Mouse (Mus musculus) urinary bladder, adult 18-20 months (tissue): ENCODE measurements around the gene Radil.

Source experiments
- DNase-seq, 2 experiments: peaks; one replicate each; pipeline ENCODE4 v3.0.0; 2022; ENCODE audit warnings: low spot score in 2 of 2, mixed read lengths in 2 of 2

The Radil gene

DNA sequence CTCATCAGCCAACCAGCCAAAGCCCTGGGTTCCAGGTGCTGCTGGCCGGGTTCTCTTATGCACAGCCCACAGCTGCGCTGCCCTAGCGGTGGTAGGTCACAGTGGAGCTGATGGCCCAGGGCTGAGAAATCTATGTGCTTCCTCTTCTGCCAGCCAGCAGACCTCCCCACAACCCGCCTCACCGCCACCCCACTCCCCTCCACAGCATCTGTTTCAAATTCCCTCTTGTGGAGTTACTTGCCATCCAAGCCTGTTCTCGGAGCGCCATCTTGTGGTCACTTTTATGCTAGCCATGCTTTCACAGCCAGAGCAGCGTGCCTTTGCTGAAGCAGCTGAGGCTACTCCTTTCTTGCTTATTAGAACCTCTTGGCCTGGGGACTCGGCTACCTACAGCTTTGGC lies 102.8 kb downstream of the Radil start:
- peak; percentile 69 to 78 for DNase-seq

DNA sequence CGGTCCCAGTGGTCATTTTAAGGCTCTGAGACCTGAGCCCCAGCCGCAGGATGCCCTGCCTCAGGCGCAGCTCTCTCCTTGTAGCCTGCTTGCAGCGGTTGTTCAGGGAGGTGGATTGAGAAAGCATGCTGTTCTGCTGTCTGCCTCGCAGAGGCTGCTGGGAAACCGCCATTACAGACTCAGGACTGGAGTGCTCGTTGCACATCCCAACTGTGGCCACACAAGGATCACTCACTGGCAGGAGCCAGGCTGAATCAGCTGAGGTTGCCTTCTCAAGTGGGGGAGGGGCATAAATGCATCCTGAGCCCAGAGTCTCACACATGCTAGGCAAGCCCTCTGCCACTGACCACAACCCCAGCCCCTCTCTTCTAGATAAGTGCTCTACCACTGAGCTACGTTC lies 105.2 kb downstream of the Radil start:
- DNase-seq: no peak

GRCm38 (mm10) chr5:142444791-142445531 lies 105.9 kb downstream of the Radil start:
- DNase-seq: peak in 1 of 2 experiments; percentile 34

DNA sequence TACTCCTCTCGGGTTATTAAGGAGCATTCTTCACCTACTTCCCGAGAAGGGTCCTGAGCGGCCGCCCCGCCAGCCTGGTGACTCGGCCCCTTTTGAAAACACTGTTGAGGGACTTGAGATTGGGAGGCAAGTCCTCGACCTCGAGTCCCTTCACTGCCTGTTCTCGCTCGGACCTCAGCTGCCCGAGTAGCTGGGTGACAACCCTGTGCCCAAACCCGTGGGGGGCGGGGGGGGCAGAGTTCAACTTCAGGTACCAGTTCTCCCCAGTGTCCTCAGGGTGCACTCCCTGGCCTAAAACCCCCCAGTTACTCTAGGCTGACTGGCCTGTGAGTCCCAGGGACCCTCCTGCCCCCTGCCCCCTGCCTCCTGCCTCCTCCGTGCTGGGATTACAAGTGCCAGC lies 106.9 kb downstream of the Radil start:
- no peak for DNase-seq

DNA sequence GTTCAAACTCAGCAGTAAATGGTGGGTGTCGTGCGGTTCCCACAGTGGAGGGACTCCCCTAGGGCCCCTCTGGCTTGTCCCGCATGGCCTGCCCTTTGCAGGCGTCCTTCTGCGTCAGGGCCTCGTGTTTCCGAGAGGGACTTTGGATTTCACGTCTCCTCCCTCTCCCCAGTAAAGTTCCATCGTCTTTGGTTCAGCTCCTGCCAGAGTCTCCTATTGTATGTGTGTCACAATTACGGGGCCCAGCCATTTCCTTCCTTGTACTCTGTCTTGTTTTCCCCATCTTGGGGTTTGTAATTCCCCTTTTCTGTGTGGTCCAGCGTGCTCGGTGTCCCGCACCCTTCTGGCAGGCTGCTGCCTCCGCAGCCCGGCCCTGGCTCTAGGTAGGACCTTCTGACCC lies 107.4 kb downstream of the Radil start:
- no peak for DNase-seq

GRCm38 (mm10) chr5:142442045-142442440 lies 108.9 kb downstream of the Radil start:
- DNase-seq: no peak

GRCm38 (mm10) chr5:142441332-142442044 lies 109.4 kb downstream of the Radil start:
- DNase-seq: no peak

DNA sequence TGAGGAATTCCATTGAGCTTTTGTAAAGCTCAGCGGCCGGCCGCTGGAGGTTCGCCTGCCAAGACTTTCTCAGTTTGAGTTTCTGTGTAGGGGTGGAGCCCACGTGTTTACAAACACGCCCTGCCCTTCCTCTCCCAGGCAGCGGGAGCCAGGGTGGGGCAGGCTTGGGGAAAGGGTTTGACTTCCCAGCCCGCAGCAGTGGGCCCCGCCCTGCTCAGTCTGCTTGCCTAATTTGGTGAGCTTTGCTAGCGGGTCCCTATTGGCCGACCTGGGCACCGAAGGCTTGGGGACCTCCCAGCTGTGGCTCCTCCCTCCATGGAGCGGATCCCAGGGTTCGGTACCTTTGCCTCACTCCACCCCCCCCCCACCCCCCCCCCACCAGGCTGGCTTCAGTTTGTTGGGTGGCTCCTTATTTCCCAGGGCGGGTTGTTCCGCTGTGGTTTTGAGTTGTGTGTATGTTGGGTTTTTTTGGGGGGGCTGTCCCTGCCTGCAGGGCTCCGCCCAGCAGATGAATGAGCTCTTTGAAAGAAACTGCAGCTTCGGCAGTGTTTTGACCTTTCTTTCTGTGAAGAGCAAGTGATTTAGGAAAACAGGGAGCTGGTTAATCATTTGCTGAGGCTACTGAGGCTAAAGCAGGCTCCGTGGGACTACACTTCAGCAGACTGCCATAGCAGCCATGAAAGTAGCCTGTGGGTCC lies 110.3 kb downstream of the Radil start:
- DNase-seq: peak; percentile 81 to 96

DNA sequence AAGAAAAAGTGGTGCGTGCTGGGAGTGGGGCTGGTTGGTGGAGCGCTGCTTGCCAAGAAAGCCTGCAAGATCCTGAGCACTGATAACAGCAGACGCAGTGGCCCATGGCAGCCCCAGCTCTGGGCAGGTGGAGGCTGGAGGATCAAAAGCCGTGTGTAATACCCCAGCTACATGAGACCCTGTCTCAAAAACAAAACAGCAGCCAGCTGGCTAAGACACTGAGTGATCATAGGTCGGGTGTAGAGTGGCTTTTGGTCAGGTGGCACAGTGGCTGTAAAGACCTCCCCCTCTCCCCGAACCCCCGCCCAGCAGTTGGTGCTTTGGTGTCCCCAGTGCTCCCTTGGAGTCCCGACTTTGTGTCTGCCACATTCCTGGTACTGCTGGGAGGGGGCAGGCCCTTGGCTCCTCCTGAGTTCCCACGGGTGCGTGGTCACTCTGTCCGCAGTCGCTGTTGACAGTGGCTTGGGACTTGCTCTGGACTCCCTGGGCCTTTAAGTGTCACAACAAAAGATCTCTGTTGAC lies 110.9 kb downstream of the Radil start:
- DNase-seq: peak in 1 of 2 experiments; percentile 45

DNA sequence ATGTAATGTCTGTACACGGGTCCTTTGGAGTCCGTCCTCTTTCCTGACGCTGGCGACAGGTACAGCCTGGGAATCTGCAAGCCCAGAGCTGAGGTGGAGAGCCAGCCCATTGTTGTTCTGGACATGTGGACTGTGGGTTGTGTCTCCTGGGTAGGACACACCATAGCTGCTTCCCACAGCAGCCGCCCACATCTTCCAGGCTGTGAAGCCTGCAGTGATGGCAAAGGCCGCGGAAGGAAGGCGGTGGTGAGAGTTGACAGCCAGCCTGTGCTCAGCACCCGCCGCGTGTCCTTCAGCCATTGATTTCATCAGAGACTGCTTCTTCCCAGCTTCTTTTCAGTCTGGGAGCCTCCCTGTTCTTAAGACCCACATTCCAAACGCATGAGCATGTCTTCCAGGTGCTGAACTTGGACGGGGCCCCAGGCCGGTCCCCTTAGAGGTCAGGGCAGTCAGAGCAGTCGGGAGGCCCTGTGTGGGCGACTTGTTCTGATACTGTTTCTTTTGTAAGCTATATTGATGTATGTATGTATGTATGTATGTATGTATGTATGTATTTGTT lies 112.4 kb downstream of the Radil start:
- no peak for DNase-seq

GRCm38 (mm10) chr5:142435736-142436135 lies 115.2 kb downstream of the Radil start:
- no peak for DNase-seq
